Mouse (Mus musculus) liver, adult 2 months (tissue): ENCODE data around the gene Scd3.

Source experiments
- CTCF ChIP-seq: fragments of 200-500 bp; IDR thresholded peaks from 2 replicates; pipeline ENCODE4 v1.5.1; 2011; ENCODE audit warnings: low read depth, low read length, control low read depth
- POLR2A ChIP-seq: fragments of 200-500 bp; IDR thresholded peaks from 2 replicates; pipeline ENCODE4 v1.6.1; 2011; ENCODE audit warnings: low read length, control low read depth; ENCODE audit not compliant: insufficient read depth; ENCODE audit errors: extremely low read depth

GRCm38 (mm10) chr19:44282534-44283156, 79.6 kb downstream of the Scd3 start:
- no peak for TF ChIP-seq CTCF
- no peak for TF ChIP-seq POLR2A
